Mouse (Mus musculus) limb, embryonic 14.5 days (tissue): ENCODE measurements at regions not wholly inside any gene's neighbourhood (a gene's known extent, or its start where the extent isn't known, plus 50 kb on each side); places are given as distances from the start of the nearest gene placed in this dataset.

ENCODE experiments used
- ATAC-seq: fragments of 200-750 bp; cut with Nextera tagmentation; 2 replicates; pipeline ENCODE4 v1.8.0; 2017; ENCODE audit warnings: low read depth, moderate number of reproducible peaks, moderate TSS enrichment; ENCODE audit not compliant: low FRiP score
- DNase-seq: peaks from one replicate; pipeline ENCODE4 v3.0.0-alpha.2; 2015; ENCODE audit warnings: low spot score
- H3K27ac ChIP-seq: fragments of 300-500 bp; sonication (generic); replicated peaks from 2 replicates; pipeline ENCODE4 v1.5.1; 2014; ENCODE audit warnings: low read depth, mild to moderate bottlenecking, low read length, moderate library complexity, mixed read lengths
- H3K27me3 ChIP-seq: fragments of 300-500 bp; sonication (generic); 2 replicates; pipeline ENCODE4 v1.6.1; 2014; ENCODE audit warnings: low read length, mixed read lengths; ENCODE audit not compliant: control insufficient read depth, insufficient read depth
- H3K36me3 ChIP-seq: fragments of 300-500 bp; sonication (generic); 2 replicates; pipeline ENCODE4 v1.6.1; 2014; ENCODE audit warnings: mild to moderate bottlenecking, low read length, moderate library complexity, mixed read lengths; ENCODE audit not compliant: control insufficient read depth, insufficient read depth
- H3K4me1 ChIP-seq: fragments of 300-500 bp; sonication (generic); 2 replicates; pipeline ENCODE4 v1.6.1; 2014; ENCODE audit warnings: antibody characterized with exemption, low read length, mixed read lengths; ENCODE audit not compliant: control insufficient read depth, insufficient read depth
- H3K4me2 ChIP-seq: fragments of 300-500 bp; sonication (generic); replicated peaks from 2 replicates; pipeline ENCODE4 v1.6.1; 2014; ENCODE audit warnings: low read depth, mild to moderate bottlenecking, low read length, moderate library complexity; ENCODE audit not compliant: severe bottlenecking
- H3K4me3 ChIP-seq: fragments of 300-500 bp; sonication (generic); replicated peaks from 2 replicates; pipeline ENCODE4 v1.5.1; 2014; ENCODE audit warnings: low read length
- H3K9ac ChIP-seq: fragments of 300-500 bp; sonication (generic); 2 replicates; pipeline ENCODE4 v1.6.1; 2014; ENCODE audit warnings: mild to moderate bottlenecking, low read depth, low read length, moderate library complexity; ENCODE audit not compliant: severe bottlenecking
- H3K9me3 ChIP-seq: fragments of 300-500 bp; sonication (generic); 2 replicates; pipeline ENCODE4 v1.6.1; 2016; ENCODE audit warnings: low read length; ENCODE audit not compliant: control insufficient read depth
- POLR2A ChIP-seq: fragments of 200-500 bp; IDR thresholded peaks from 2 replicates; pipeline ENCODE4 v1.8.0; 2012; ENCODE audit warnings: inconsistent platforms, mild to moderate bottlenecking, moderate library complexity, borderline replicate concordance; ENCODE audit not compliant: insufficient read depth, insufficient read length; ENCODE audit errors: extremely low read depth
- WGBS: fragments of 180-500 bp; shearing (Covaris S2); extraction: QIAGEN DNeasy Blood & Tissue Kit; methylation state at CpG from one replicate; pipeline ENCODE4 v1.1.7; 2014; 5-methylcytosine and 5-hydroxymethylcytosine counted together

- peaks cover 14% of the 10 kb centered on the region for H3K4me1 ChIP-seq
- no peak overlapping the region; the same call in 1 of the 2 replicates for H3K27ac ChIP-seq
- WGBS, result 47% methylated on average over 8 of the region's 8 CpGs
- no peaks in the 10 kb centered on the region for H3K27me3 ChIP-seq
- ATAC-seq (peak; percentile 87), DNase-seq (peak; percentile 58)
- no peak overlapping the region for H3K4me3 ChIP-seq
- no peaks in the 10 kb centered on the region for H3K9me3 ChIP-seq
- no peak for TF ChIP-seq POLR2A
- H3K4me2 ChIP-seq, result no peak overlapping the region
- no peaks in the 10 kb centered on the region for H3K36me3 ChIP-seq
- H3K9ac ChIP-seq, result no peak overlapping the region
Measured at GRCm38 (mm10) chr10:126070984-126071713, 105.2 kb downstream of the Lrig3 start.

GRCm38 (mm10) chr10:126071714-126072057, 105.7 kb downstream of the Lrig3 start:
- Histone ChIP-seq H3K36me3 (no peaks in the 10 kb centered on the region), H3K9ac (no peak overlapping the region), H3K27ac (no peak overlapping the region; the same call in 1 of the 2 replicates), H3K4me1 (peaks cover 14% of the 10 kb centered on the region), H3K27me3 (no peaks in the 10 kb centered on the region), H3K4me2 (no peak overlapping the region), H3K4me3 (no peak overlapping the region), H3K9me3 (no peaks in the 10 kb centered on the region)
- ATAC-seq (peak; percentile 50), DNase-seq (no peak)
- no peak for TF ChIP-seq POLR2A
- 42% methylated on average over 3 of the region's 3 CpGs for WGBS

- no peak overlapping the region for H3K9ac ChIP-seq
- no peaks in the 10 kb centered on the region for H3K36me3 ChIP-seq
- H3K9me3 ChIP-seq, result no peaks in the 10 kb centered on the region
- 86% methylated on average over 1 of the region's 1 CpGs for WGBS
- H3K4me1 ChIP-seq, result no peaks in the 10 kb centered on the region
- H3K27ac ChIP-seq, result no peak overlapping the region
- H3K27me3 ChIP-seq, result no peaks in the 10 kb centered on the region
- TF ChIP-seq POLR2A, result no peak
- ATAC-seq, result no peak
- no peak overlapping the region for H3K4me2 ChIP-seq
- DNase-seq, result no peak
- no peak overlapping the region for H3K4me3 ChIP-seq
Measured at GRCm38 (mm10) chr10:126077313-126077966, 111.5 kb downstream of the Lrig3 start.

GRCm38 (mm10) chr10:126082576-126082975, 116.6 kb downstream of the Lrig3 start:
- DNase-seq (peak; percentile 75), ATAC-seq (no peak)
- no peak for TF ChIP-seq POLR2A
- no peak overlapping the region for H3K4me2 ChIP-seq
- no peaks in the 10 kb centered on the region for H3K27me3 ChIP-seq
- H3K9me3 ChIP-seq, result no peaks in the 10 kb centered on the region
- 56% methylated on average over 11 of the region's 11 CpGs for WGBS
- no peak overlapping the region for H3K4me3 ChIP-seq
- no peaks in the 10 kb centered on the region for H3K4me1 ChIP-seq
- H3K36me3 ChIP-seq, result no peaks in the 10 kb centered on the region
- H3K9ac ChIP-seq, result no peak overlapping the region
- H3K27ac ChIP-seq, result peak overlapping the region; percentile 6; the same call in 1 of the 2 replicates

GRCm38 (mm10) chr10:126086684-126087083, 120.7 kb downstream of the Lrig3 start:
- WGBS, result 82% methylated on average over 5 of the region's 5 CpGs
- no peak for TF ChIP-seq POLR2A
- Histone ChIP-seq H3K9me3 (no peaks in the 10 kb centered on the region), H3K4me1 (no peaks in the 10 kb centered on the region), H3K4me3 (no peak overlapping the region), H3K27me3 (no peaks in the 10 kb centered on the region), H3K27ac (no peak overlapping the region), H3K36me3 (no peaks in the 10 kb centered on the region), H3K9ac (no peak overlapping the region), H3K4me2 (no peak overlapping the region)
- no peak for ATAC-seq
- no peak for DNase-seq
